Mouse (Mus musculus): ENCODE measurements at regions not wholly inside any gene's neighbourhood (a gene's known extent, or its start where the extent isn't known, plus 50 kb on each side); places are given as distances from the start of the nearest gene placed in this dataset.
"Not testable (repeated sequence)": the region's sequence is repeated elsewhere in the genome, so short reads cannot be mapped to it uniquely, and the experiment has no call there.

GRCm38 (mm10) chr5:68329311-68329710 lies 297.7 kb downstream of the Grxcr1 start:
- TF ChIP-seq HCFC1 (IDR thresholded peaks at IDR 0.05; ENCODE audit: borderline replicate concordance, insufficient read depth, low read length) (no peak), CHD2 (IDR thresholded peaks at IDR 0.05; ENCODE audit: low read depth, low read length) (no peak), ZC3H11A (IDR thresholded peaks at IDR 0.05; ENCODE audit: borderline replicate concordance, low read depth, low read length) (no peak), MAFK (IDR thresholded peaks at IDR 0.05; ENCODE audit: insufficient read depth, low read depth, low read length) (no peak), ZNF384 (IDR thresholded peaks at IDR 0.05; ENCODE audit: low read depth, low read length) (no peak)

GRCm38 (mm10) chr5:68329828-68330227 lies 298.2 kb downstream of the Grxcr1 start:
- DNase-seq (ENCODE audit: low read depth, low spot score) = no peak
- Histone ChIP-seq H3K4me3 (ENCODE audit: insufficient read depth in 1 of 2, low read depth in 1 of 2, low read length in 2 of 2, poor library complexity in 1 of 2, severe bottlenecking in 1 of 2) (no peak overlapping the region), H3K9me3 (ENCODE audit: control insufficient read depth, insufficient read depth, low read depth, low read length) (no peaks in the 10 kb centered on the region), H3K9ac (ENCODE audit: insufficient read depth, low read depth, low read length, poor library complexity, severe bottlenecking) (no peak overlapping the region), H3K36me3 (ENCODE audit: control insufficient read depth, insufficient read depth, low read length, poor library complexity, severe bottlenecking) (no peaks in the 10 kb centered on the region), H3K27ac (ENCODE audit: insufficient read depth, low read depth, low read length, poor library complexity, severe bottlenecking) (no peak overlapping the region), H3K4me1 (ENCODE audit: control insufficient read depth in 2 of 2, insufficient read depth in 2 of 2, low read length in 2 of 2, poor library complexity in 1 of 2) (no peaks in the 10 kb centered on the region)
- in situ Hi-C loops (cut with MboI; ENCODE audit: low sequenced_read_pairs in 2 of 2, unreplicated experiment in 2 of 2) = no loop called here
- no peak for TF ChIP-seq ZNF384 (IDR thresholded peaks at IDR 0.05; ENCODE audit: low read depth, low read length)
- no peak for TF ChIP-seq HCFC1 (IDR thresholded peaks at IDR 0.05; ENCODE audit: borderline replicate concordance, insufficient read depth, low read length)
- TF ChIP-seq CHD2 (IDR thresholded peaks at IDR 0.05; ENCODE audit: low read depth, low read length) = no peak
- TF ChIP-seq ZC3H11A (IDR thresholded peaks at IDR 0.05; ENCODE audit: borderline replicate concordance, low read depth, low read length) = no peak
- TF ChIP-seq MAFK (IDR thresholded peaks at IDR 0.05; ENCODE audit: insufficient read depth, low read depth, low read length) = no peak

More at GRCm38 (mm10) chr5:68329311-68329710, 297.7 kb downstream of the Grxcr1 start:
- no peaks in the 10 kb centered on the region for H3K9me3 ChIP-seq (ENCODE audit: control insufficient read depth, insufficient read depth, low read depth, low read length)
- no peak for DNase-seq (ENCODE audit: low read depth, low spot score)
- no peak overlapping the region for H3K4me3 ChIP-seq (ENCODE audit: insufficient read depth in 1 of 2, low read depth in 1 of 2, low read length in 2 of 2, poor library complexity in 1 of 2, severe bottlenecking in 1 of 2)
- H3K27ac ChIP-seq (ENCODE audit: insufficient read depth, low read depth, low read length, poor library complexity, severe bottlenecking) = no peak overlapping the region
- no peak overlapping the region for H3K9ac ChIP-seq (ENCODE audit: insufficient read depth, low read depth, low read length, poor library complexity, severe bottlenecking)
- H3K4me1 ChIP-seq (ENCODE audit: control insufficient read depth in 2 of 2, insufficient read depth in 2 of 2, low read length in 2 of 2, poor library complexity in 1 of 2) = no peaks in the 10 kb centered on the region
- in situ Hi-C loops (cut with MboI; ENCODE audit: low sequenced_read_pairs in 2 of 2, unreplicated experiment in 2 of 2) = no loop called here
- H3K36me3 ChIP-seq (ENCODE audit: control insufficient read depth, insufficient read depth, low read length, poor library complexity, severe bottlenecking) = no peaks in the 10 kb centered on the region

GRCm38 (mm10) chr5:68350921-68351320 lies 319.3 kb downstream of the Grxcr1 start:
- in situ Hi-C loops (cut with MboI; ENCODE audit: low sequenced_read_pairs in 2 of 2, unreplicated experiment in 2 of 2) = no loop called here
- Histone ChIP-seq H3K4me3 (ENCODE audit: insufficient read depth in 1 of 2, low read depth in 1 of 2, low read length in 2 of 2, poor library complexity in 1 of 2, severe bottlenecking in 1 of 2) (no peak overlapping the region), H3K4me1 (ENCODE audit: control insufficient read depth in 2 of 2, insufficient read depth in 2 of 2, low read length in 2 of 2, poor library complexity in 1 of 2) (no peaks in the 10 kb centered on the region), H3K9me3 (ENCODE audit: control insufficient read depth, insufficient read depth, low read depth, low read length) (no peaks in the 10 kb centered on the region), H3K36me3 (ENCODE audit: control insufficient read depth, insufficient read depth, low read length, poor library complexity, severe bottlenecking) (no peaks in the 10 kb centered on the region), H3K9ac (ENCODE audit: insufficient read depth, low read depth, low read length, poor library complexity, severe bottlenecking) (no peak overlapping the region), H3K27ac (ENCODE audit: insufficient read depth, low read depth, low read length, poor library complexity, severe bottlenecking) (no peak overlapping the region)
- TF ChIP-seq ZNF384 (IDR thresholded peaks at IDR 0.05; ENCODE audit: low read depth, low read length) (no peak), CHD2 (IDR thresholded peaks at IDR 0.05; ENCODE audit: low read depth, low read length) (no peak), HCFC1 (IDR thresholded peaks at IDR 0.05; ENCODE audit: borderline replicate concordance, insufficient read depth, low read length) (no peak), MAFK (IDR thresholded peaks at IDR 0.05; ENCODE audit: insufficient read depth, low read depth, low read length) (no peak), ZC3H11A (IDR thresholded peaks at IDR 0.05; ENCODE audit: borderline replicate concordance, low read depth, low read length) (no peak)
- no peak for DNase-seq (ENCODE audit: low read depth, low spot score)

GRCm38 (mm10) chr5:68351793-68352192 lies 320.2 kb downstream of the Grxcr1 start:
- Histone ChIP-seq H3K9me3 (ENCODE audit: control insufficient read depth, insufficient read depth, low read depth, low read length) (no peaks in the 10 kb centered on the region), H3K9ac (ENCODE audit: insufficient read depth, low read depth, low read length, poor library complexity, severe bottlenecking) (no peak overlapping the region), H3K4me1 (ENCODE audit: control insufficient read depth in 2 of 2, insufficient read depth in 2 of 2, low read length in 2 of 2, poor library complexity in 1 of 2) (no peaks in the 10 kb centered on the region), H3K36me3 (ENCODE audit: control insufficient read depth, insufficient read depth, low read length, poor library complexity, severe bottlenecking) (no peaks in the 10 kb centered on the region), H3K27ac (ENCODE audit: insufficient read depth, low read depth, low read length, poor library complexity, severe bottlenecking) (no peak overlapping the region), H3K4me3 (ENCODE audit: insufficient read depth in 1 of 2, low read depth in 1 of 2, low read length in 2 of 2, poor library complexity in 1 of 2, severe bottlenecking in 1 of 2) (no peak overlapping the region)
- no peak for DNase-seq (ENCODE audit: low read depth, low spot score)
- TF ChIP-seq MAFK (IDR thresholded peaks at IDR 0.05; ENCODE audit: insufficient read depth, low read depth, low read length) (no peak), CHD2 (IDR thresholded peaks at IDR 0.05; ENCODE audit: low read depth, low read length) (no peak), ZC3H11A (IDR thresholded peaks at IDR 0.05; ENCODE audit: borderline replicate concordance, low read depth, low read length) (no peak), HCFC1 (IDR thresholded peaks at IDR 0.05; ENCODE audit: borderline replicate concordance, insufficient read depth, low read length) (no peak), ZNF384 (IDR thresholded peaks at IDR 0.05; ENCODE audit: low read depth, low read length) (no peak)
- in situ Hi-C loops (cut with MboI; ENCODE audit: low sequenced_read_pairs in 2 of 2, unreplicated experiment in 2 of 2) = no loop called here

GRCm38 (mm10) chr5:68353211-68353610 lies 321.6 kb downstream of the Grxcr1 start:
- no peak for TF ChIP-seq CHD2 (IDR thresholded peaks at IDR 0.05; ENCODE audit: low read depth, low read length)
- DNase-seq (ENCODE audit: low read depth, low spot score) = no peak
- in situ Hi-C loops (cut with MboI; ENCODE audit: low sequenced_read_pairs in 2 of 2, unreplicated experiment in 2 of 2) = no loop called here
- no peak overlapping the region for H3K9ac ChIP-seq (ENCODE audit: insufficient read depth, low read depth, low read length, poor library complexity, severe bottlenecking)
- no peaks in the 10 kb centered on the region for H3K36me3 ChIP-seq (ENCODE audit: control insufficient read depth, insufficient read depth, low read length, poor library complexity, severe bottlenecking)
- no peaks in the 10 kb centered on the region for H3K4me1 ChIP-seq (ENCODE audit: control insufficient read depth in 2 of 2, insufficient read depth in 2 of 2, low read length in 2 of 2, poor library complexity in 1 of 2)
- H3K4me3 ChIP-seq (ENCODE audit: insufficient read depth in 1 of 2, low read depth in 1 of 2, low read length in 2 of 2, poor library complexity in 1 of 2, severe bottlenecking in 1 of 2) = no peak overlapping the region
- H3K27ac ChIP-seq (ENCODE audit: insufficient read depth, low read depth, low read length, poor library complexity, severe bottlenecking) = no peak overlapping the region
- H3K9me3 ChIP-seq (ENCODE audit: control insufficient read depth, insufficient read depth, low read depth, low read length) = no peaks in the 10 kb centered on the region

- H3K4me1 ChIP-seq (ENCODE audit: control insufficient read depth in 2 of 2, insufficient read depth in 2 of 2, low read length in 2 of 2, poor library complexity in 1 of 2); H3K27ac ChIP-seq (ENCODE audit: insufficient read depth, low read depth, low read length, poor library complexity, severe bottlenecking); H3K9ac ChIP-seq (ENCODE audit: insufficient read depth, low read depth, low read length, poor library complexity, severe bottlenecking); H3K36me3 ChIP-seq (ENCODE audit: control insufficient read depth, insufficient read depth, low read length, poor library complexity, severe bottlenecking); H3K4me3 ChIP-seq (ENCODE audit: insufficient read depth in 1 of 2, low read depth in 1 of 2, low read length in 2 of 2, poor library complexity in 1 of 2, severe bottlenecking in 1 of 2); DNase-seq (ENCODE audit: low read depth, low spot score); in situ Hi-C loops (cut with MboI; ENCODE audit: low sequenced_read_pairs in 2 of 2, unreplicated experiment in 2 of 2); H3K9me3 ChIP-seq (ENCODE audit: control insufficient read depth, insufficient read depth, low read depth, low read length): not testable (repeated sequence)
Measured at GRCm38 (mm10) chr5:68353816-68354215, 322.2 kb downstream of the Grxcr1 start.

All from ES-E14 (cell line).